Mouse (Mus musculus) layer of hippocampus, adult 9-11 months (tissue): ENCODE measurements around the gene Ccdc61.
"Not testable (repeated sequence)": the region's sequence is repeated elsewhere in the genome, so short reads cannot be mapped to it uniquely, and the experiment has no call there.

Experiments
- DNase-seq: peaks from one replicate; pipeline ENCODE4 v3.0.0; 2022

Gene Ccdc61

DNA sequence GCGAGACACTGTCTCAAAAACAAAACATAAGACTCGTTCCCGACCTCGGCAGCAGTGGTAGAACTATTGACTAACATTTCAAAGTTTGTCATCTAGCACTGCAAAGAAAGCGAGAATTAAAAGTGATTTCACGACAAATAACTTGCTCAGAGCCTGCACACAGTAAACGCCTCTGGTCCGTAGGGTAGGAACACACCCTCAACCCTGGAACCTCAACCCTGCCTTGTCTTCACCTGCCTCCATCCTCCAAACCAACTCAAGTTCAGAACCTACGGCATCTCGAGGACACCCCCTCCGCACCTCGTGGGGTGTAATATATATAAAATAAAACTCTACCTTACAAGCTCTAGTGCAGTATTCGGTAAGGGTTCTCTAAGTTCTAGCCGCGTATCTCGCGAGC, 418 bp downstream of the Ccdc61 start:
- DNase-seq: no peak

DNA sequence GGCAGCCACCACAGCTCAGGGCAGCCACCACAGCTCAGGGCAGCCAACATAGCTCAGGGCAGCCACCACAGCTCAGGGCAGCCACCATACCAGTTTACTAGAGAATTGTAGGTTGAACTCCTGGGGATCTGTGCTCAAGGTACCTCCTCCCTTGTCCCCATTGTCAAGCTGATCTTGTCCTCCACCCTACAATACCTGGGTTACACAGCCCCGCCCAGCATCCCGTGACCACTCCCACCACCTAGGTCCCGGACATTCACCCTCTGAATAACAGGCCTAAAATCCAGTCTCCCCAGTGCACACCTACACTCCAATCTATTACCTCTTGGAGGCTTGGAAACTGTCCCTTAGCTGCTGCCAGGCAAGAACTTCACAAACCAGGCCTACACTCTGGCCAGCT, 5.2 kb downstream of the Ccdc61 start:
- no peak for DNase-seq

DNA sequence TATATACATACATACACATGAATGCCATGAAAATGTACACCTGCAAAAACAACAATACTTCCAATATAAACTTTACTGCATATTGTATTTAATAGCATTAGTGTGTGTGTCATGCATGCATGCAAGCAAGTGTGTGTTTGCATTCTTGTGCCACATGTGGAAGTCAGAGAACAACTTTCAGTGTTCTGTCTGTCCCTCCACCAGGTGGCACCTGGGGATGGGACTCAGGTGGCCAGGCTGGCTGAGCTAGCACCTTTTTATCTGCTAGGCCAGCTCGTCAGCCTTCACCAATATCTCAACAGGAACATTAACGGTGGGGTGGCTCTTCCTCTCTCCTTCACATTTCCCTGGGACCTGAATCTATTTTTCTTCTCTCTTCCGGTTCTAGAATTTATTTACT, 7.7 kb downstream of the Ccdc61 start:
- no peak for DNase-seq

DNA sequence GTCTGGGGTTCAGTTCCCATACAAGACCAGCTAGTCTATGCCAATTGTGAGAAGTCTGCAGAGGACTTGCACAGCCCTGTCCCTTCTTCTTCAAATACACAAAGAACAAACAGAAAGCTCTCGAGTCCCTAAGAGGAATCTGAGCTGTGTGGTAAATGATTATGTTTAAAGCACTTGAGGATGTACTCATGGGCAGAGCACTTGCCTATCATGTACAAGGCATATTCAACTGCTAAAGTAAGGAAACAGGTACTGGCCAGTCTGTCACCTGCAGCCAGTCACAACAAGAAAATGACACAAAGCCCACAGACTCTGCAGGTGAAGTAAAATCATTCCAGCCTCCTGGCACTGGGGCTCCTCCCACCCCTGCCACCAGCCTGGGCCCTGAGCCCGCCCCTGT, 9.7 kb downstream of the Ccdc61 start:
- no peak for DNase-seq

DNA sequence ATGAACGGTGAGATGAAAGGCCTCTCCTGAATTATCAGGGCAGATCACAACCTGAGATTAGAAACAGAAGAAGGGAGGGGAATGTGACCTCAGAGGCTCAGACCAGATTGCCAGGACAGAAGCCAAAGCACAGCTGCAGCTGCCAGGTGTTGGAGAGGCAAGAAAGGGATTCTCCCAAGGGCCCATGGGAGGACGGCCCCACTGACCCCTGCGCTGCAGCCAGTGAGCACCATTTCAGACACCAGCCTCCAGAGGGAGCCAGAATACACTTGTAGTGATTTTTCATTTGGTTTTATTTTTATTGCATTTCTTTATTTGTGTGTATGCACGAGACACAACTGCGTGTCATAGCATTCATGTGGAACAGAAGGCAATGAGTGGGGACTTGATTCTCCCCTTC, 13.7 kb downstream of the Ccdc61 start:
- DNase-seq: no peak

DNA sequence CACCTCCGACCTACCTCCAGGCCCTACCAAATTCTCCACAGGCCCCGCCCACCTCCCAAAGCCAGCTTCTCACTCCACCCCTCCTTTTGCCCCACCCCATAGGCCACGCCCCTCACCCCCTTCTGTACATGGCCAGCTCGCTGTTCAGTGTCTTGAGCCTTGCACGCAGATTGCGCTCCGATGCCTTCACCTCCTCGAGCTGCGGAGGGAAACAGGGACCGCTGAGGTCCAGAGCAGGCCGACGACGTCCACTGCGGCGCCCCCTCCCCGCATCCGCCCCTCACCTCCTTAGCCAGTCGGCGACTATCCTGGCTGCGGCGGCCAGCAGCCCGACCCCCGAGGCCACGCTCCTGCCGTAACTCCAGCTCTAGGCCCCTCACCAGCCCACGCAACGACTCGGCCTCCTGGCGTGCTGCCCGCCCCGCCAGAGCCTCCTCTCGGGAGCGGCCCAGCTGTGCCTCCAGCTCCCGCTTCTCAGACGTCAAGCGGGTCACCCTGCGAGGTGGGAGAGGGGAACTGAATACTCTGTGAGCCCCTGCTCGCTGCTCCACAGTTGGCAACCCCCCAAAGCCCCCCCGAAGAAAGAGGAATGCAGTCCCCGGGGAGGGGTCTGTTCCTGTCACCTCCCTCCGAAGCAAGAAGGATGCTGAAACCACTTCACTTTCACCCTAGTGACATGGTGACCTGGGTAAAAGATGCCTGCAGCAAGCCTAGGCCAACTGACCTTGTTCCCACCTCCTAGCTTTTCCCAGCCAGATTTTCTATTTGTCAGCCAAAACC, 16.4 kb downstream of the Ccdc61 start:
- peak; percentile 34 for DNase-seq

DNA sequence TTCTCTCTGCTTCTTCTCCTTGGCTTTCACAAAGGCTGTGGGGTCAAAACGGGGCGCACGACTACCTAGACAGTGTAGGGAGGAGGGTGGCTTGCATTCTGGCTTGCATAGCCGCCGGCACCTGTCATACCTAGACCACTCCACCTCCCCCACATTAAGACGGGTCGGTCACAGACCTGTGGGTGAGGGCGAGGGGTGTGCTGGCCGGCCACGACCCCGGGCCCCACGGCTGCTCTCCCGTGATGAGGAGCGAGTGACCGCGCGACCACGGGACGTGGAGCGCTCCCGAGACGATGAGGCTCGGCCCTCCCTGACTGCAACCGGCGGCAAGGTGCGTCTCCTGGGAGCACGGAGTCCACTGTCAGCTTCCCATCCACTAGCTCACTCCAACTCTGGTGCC, 17.2 kb downstream of the Ccdc61 start:
- DNase-seq: no peak

DNA sequence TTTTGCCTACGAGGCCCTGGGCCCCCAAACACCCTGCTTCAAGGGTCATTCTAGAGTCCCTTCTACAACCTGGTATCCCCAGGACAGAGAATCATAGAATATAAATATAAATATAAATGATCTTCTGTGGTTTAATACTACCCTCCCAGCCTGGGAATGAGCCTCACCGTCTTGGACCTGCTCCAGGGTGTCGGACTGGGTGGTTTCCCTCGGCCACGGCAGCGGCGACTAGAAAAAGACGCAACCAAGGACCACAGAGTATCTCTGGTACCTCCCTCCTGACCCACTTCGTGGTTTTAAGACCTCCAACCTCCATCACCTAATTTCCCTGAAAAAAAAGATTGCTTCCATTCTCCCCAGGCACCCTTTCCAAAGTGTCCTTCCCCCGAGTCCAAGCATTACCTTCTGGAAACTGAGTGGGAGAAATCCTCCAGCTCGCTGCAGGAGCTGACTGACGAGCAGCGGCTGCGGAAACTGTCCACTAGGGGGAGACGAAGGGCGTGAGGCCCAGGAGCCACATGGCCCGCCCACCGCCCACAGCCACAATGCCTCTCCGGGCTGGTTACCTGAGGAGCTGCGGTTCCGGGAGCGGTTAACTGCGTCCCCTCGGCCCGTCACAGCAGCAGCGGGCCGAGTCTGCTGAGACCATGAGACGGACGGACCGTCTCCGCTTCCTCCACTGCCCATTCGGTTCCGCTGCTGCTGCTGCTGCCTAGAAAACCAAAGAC, 18.2 kb downstream of the Ccdc61 start:
- peak; percentile 87 for DNase-seq

DNA sequence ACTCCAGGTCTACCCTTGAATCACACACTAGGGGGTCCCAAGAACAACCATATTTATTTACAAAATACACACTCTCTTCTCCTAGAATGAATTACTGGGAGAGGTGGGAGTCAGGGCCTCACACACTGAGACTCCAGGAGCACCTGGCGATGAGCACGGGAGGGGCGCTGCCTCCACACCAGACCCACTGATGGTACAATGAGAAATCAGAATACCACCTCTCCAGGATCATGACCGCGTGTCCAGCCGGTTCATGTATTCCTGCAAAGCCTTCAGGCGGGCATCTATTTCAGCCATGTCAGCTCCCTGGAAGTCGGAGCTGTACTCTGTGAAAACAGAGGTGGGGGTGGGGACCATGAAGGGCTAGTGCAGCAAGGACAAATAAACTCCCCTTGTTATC, 19.4 kb downstream of the Ccdc61 start:
- no peak for DNase-seq

DNA sequence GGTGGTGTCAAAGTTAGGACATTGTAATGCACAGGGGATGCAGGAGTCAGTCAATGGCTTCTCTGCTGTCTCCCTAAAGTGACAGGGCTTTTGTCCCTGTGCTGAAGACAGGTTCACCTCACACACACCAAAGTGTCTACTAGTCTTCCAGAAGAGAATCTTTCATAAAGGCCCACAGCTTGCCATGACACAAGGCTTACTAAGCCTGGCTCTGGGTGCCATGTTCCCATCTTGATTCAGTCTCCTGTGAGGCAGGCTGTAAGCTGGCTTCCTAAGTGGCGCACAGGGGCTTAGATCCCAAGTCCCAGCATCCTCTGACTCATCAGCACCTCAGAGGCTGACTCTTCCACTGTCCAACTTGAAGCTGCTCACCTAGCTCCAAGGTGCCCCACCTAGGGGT, 23.3 kb downstream of the Ccdc61 start:
- DNase-seq: no peak

DNA sequence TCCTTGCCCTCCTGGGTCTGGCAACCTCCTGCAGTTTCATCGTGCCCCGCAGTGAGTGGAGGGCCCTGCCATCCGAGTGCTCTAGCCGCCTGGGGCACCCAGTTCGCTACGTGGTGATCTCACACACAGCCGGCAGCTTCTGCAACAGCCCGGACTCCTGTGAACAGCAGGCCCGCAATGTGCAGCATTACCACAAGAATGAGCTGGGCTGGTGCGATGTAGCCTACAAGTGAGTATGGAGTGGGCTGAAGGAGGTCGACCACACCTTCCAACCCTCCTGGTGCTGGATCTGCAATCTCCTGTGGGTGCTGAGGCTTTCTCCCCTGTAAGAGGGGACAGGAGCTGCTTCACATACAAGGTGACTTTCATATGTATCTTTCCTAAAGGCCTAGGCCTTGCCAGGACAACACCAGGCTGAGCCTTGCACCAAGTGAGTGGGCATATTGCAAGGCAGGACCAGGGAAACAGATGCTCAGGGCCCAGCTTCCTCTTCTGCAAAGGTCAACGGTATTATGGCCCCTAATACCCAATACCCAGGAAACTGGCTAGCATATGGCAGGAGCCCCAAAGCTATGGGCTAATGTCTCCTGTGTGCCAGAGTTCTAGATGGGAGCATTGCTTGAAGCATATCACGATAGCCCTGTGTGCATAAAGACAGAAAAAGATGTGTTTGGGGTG, 25.3 kb downstream of the Ccdc61 start:
- DNase-seq: no peak

DNA sequence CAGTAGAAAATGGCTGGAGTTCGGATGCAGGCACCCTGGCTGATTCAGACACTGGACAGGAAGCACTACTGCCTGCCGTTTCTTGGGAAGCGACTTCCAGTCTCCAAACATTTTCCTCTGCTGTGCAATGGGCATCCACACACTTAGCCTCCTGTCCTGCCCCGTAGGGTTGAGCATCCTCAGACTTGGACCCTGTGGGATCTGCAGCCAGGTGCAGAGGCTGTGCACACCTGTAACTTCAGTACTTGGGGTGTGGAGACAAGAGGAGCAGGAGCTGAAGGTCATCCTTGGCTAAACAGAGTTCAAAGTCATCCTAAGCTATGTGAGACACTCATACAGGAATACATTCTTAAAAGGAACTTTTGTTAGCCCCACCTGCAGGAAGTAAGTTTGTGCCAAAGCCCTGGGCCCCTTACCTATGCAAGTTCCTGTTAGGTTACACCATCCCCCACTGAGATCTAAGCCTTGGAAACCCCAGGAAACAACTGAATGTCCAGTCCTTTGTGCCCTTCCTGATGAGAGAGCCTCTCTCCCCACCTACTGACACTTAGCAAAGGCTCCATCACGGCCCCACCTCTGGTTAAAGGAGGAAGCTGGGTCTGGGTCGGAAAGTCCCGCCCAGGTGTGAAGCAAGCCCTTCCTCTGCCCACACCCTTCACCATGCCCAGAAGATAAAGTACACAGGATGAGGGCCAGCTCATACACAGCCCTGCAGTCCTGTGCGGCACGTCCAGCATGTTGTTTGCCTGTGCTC, 26.0 kb downstream of the Ccdc61 start:
- no peak for DNase-seq

DNA sequence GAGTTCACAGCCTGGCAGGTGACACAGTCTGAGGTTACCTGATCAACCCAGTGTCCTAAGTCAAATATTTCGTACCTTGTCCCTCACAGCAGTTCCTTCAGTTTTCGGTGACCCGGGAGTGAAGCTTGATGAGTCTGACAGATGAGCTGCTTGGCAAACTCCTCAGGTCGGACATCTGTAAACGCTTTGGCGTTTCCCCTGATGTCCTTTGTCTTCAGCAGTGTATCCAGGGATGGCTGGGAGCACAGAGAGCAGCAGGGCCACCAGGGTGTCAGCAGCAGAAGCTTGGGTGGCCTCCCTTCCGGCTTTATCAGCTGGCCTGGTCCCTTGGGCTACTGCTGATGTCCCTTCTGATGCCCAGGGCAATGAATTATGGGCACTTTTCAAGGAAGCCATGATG, 31.5 kb downstream of the Ccdc61 start:
- DNase-seq: no peak

DNA sequence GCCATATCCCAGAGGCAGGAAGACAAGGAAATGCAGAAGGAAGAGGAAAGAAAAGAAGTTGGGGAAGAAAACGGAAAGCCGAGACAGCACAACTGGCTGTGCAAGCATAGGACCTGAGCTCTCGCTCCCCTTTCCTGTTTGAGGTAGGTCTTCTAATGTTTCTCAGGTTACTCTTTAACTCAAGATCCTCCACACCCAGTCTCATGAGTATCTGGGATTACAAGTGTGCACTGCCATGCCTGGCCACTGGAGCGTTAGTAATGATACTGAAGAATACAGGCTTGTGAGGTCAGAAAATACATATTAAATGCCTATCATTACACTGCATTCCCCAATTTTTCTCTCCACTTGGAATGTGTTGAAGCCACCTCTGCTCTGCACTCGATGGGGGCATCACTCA, 34.8 kb downstream of the Ccdc61 start:
- no peak for DNase-seq

DNA sequence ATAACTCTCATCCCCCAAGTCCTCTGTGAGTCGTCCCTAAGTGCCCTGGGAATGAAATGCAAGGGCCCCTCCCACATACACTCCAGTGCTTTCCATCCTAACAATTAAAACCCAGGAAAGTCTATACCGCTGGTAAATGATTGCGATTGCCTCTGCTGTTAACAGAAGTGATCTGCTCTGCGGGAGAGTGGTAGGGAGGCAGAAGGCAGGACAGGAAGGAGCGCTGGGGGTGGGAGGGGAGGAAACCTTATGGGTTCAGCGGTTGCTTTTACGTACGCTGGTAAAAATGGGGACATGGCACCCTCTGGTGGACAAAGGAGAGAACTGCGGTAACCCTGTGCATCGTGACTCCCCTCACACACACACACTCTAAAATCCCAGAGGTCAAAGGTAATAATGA, 37.0 kb downstream of the Ccdc61 start:
- DNase-seq: peak; percentile 57

DNA sequence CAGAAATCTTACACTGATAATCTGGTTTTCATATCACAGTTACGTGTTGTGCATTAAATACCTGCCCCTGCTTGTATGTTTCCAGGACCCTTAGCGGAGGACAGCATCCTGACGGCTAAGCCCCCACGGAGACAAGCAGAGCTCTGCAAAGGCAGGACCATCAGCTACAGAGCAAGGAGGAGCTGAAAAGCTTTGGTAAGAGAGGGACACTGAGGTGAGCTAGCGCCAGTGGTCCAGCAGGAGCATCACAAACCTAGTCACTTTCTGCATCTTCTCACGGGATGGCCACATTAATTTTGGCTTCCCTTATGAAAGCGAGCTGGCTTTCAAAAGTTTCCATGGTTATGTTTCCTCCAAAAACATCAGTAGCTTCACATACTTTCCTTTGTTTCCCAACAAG, 37.4 kb downstream of the Ccdc61 start:
- DNase-seq: no peak

DNA sequence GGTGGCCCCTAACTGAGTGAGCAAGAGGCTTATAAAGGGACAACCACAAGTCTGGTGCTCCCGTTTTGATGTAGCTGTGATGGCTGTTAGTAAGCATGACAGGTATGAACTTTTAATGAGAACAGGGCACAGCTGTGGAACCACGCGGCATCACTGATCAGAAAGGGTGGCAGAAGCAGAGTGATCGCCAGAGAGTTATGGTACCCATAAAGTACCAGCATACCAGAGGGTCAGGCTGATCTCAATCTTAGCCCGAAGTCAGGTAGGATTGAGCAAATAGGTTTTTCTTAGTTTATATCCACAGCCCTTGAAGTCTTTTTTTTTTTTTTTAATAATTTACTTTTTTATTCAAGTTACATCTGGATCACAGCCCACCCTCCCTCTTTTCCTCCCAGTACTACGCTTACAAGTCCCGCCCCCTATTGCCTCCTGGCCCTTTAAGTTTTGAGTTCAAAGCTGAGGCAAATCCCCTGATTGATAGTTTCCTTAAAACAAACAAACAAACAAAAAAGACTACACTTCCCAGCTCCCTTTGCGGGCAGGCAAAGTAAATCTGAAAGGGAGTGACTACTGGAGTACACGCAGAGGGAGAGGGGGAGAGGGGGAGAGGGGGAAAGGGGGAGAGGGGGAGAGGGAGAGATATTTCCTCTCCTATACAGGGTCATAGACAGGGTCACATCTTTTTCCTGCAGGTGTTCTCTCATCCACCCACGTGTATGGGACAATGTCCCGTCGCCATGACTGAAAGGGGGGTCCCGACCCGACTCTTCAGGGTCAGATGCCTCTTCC, 38.0 kb downstream of the Ccdc61 start:
- DNase-seq: no peak

DNA sequence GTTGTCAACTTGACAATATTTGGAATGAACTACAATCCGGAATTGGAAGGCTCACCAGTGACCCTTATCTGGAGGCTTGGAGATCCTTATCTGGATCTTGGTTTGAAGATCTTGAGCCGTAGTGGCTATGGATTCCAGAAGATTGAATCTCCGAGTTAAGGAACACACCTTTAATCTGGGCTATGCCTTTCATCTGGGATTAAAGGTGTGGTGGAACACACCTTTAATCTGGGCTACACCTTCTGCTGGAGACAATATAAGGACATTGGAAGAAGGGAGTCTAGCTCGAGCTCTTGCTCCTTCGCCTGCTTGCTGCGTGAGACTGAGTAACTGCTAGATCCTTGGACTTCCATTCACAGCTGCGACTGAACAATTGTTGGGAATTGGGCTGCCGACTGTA, 39.2 kb downstream of the Ccdc61 start, which contains the start of gene Pglyrp1:
Pglyrp1 (plus strand) TSS at position 301 of the 400 bp plus-strand sequence.
- not testable (repeated sequence) for DNase-seq

DNA sequence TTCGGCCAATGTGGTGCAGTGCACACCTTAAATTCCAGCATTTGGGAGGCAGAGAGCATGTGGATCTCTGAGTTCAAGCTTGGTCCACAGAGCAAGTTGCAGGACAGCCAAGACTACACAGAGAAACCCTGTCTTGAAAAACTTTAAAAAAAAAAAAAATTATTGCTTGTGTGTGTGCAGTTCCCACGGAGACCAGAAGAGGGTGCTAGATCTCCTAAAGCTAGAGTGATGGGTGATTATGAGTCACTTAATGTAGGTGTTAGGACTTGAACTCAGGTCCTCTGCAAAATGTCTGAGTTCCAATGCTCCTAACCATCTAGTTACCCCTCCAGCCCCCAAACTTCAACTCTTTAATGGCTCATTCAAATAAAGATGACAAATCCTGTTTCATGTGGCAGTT, 41.7 kb downstream of the Ccdc61 start:
- no peak for DNase-seq

DNA sequence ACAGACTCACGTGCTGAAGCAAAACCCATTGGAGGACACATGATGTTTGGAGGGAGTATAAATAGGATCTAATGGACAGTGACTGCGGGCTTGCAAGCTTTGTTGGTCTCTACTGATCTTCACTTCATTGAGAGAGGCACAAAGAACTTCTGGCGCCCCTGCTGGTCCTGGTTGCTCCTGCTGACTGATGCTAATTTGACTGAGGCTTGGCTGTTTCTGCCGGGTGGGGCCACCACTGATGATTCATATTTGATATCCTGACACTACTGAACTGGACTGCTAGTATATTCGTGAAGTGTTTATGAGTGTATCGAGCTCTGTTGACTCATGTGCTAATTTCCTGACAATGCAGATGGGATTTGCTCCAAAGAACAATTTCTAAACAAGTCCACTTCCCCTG, 47.4 kb downstream of the Ccdc61 start:
- no peak for DNase-seq

DNA sequence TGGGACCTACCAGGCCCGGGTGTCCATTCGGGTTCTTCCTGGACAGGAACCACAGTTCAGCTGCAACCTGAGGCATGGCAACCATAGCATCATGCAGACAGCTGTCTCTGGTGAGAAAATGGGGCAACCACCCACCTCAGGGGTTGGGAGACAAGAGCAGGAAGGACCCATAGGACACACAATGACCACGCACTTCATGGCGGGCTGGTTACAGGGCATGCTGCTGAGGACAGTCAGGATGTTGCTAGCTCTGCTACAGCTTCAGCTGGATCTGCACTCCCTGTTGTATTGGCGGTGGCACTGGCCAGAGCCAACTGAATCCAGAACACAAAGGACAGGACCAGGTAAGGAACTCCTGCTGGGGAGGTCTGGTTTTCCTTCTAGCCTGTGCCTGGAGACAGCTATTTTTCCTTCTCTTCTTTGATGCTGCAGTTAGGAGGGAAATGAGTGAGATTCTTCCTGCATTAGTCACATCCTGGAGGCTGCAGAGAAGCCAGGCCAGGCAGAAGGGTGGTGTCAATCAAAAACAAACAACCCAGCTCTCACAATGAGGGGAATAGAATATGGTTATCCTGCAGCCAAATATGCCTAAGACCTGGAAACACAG, 51.8 kb downstream of the Ccdc61 start:
- DNase-seq: no peak

DNA sequence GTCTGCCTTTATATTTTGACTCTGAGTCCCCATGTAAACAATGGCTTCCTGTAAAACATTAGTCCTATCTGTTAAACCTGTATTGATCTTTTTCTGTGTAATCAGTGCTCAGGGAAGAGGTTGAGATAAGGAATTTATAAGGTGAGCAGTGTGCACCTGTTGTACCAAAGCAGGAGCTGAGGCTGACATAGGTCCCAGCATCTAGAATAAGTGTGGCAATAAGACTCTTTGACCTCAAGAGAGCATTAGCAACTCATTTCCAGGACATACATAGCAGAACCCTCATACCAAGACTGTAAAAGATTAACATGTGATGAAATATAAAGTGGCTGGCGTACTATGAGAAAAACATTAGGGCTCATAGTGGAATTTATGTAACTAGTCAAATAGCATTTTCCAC, 61.8 kb downstream of the Ccdc61 start:
- no peak for DNase-seq
